Mouse (Mus musculus) layer of hippocampus, adult 11-12 months (tissue): Measurements from ENCODE around the gene H2-M10.3.
"Not testable (repeated sequence)": the region's sequence is repeated elsewhere in the genome, so short reads cannot be mapped to it uniquely, and the experiment has no call there.

Source experiments
- DNase-seq: peaks from one replicate; pipeline ENCODE4 v3.0.0; 2022; ENCODE audit warnings: low spot score

The H2-M10.3 gene

GRCm38 (mm10) chr17:36368317-36368716, at the start of gene H2-M10.3:
TSS of gene H2-M10.3 (minus strand) at chr17:36368417.
- DNase-seq: not testable (repeated sequence)

GRCm38 (mm10) chr17:36417416-36417815, 49.2 kb upstream of the H2-M10.3 start:
- DNase-seq: no peak

GRCm38 (mm10) chr17:36415407-36415806, 47.2 kb upstream of the H2-M10.3 start:
- no peak for DNase-seq

GRCm38 (mm10) chr17:36414361-36414760, 46.1 kb upstream of the H2-M10.3 start:
- DNase-seq: no peak

- no peak for DNase-seq
Observed at GRCm38 (mm10) chr17:36389907-36390306, 21.7 kb upstream of the H2-M10.3 start.

- not testable (repeated sequence) for DNase-seq
Observed at GRCm38 (mm10) chr17:36362404-36362803, 5.8 kb downstream of the H2-M10.3 start.

GRCm38 (mm10) chr17:36357512-36357911, 10.7 kb downstream of the H2-M10.3 start:
- peak; percentile 66 for DNase-seq

- DNase-seq: no peak
Observed at GRCm38 (mm10) chr17:36355763-36356162, 12.5 kb downstream of the H2-M10.3 start.

- DNase-seq: peak; percentile 81
Observed at GRCm38 (mm10) chr17:36355343-36355742, 12.9 kb downstream of the H2-M10.3 start.

GRCm38 (mm10) chr17:36326055-36326454, 42.2 kb downstream of the H2-M10.3 start, which contains the start of gene H2-M10.1:
TSS of gene H2-M10.1 (minus strand) at chr17:36326155.
- DNase-seq: no peak

GRCm38 (mm10) chr17:36315689-36316253, 52.4 kb downstream of the H2-M10.3 start:
- DNase-seq: no peak

- DNase-seq: peak; percentile 75
Observed at GRCm38 (mm10) chr17:36315041-36315688, 53.1 kb downstream of the H2-M10.3 start.
